Mouse (Mus musculus) G1E (cell line): ENCODE results near the gene Hmces.

Experiments
- CTCF ChIP-seq: IDR thresholded peaks from 2 replicates; pipeline ENCODE4 v1.5.1; 2012; ENCODE audit warnings: low read depth, low read length, inconsistent platforms, mixed read lengths
- GATA1 ChIP-seq: IDR thresholded peaks from 2 replicates; pipeline ENCODE4 v1.6.1; 2012; ENCODE audit warnings: borderline replicate concordance, low read length, inconsistent platforms, mixed read lengths
- TAL1 ChIP-seq: conservative IDR thresholded peaks from 2 replicates; pipeline ENCODE4 v1.6.1; 2012; ENCODE audit warnings: low read depth, low read length, inconsistent platforms, mixed read lengths

DNA sequence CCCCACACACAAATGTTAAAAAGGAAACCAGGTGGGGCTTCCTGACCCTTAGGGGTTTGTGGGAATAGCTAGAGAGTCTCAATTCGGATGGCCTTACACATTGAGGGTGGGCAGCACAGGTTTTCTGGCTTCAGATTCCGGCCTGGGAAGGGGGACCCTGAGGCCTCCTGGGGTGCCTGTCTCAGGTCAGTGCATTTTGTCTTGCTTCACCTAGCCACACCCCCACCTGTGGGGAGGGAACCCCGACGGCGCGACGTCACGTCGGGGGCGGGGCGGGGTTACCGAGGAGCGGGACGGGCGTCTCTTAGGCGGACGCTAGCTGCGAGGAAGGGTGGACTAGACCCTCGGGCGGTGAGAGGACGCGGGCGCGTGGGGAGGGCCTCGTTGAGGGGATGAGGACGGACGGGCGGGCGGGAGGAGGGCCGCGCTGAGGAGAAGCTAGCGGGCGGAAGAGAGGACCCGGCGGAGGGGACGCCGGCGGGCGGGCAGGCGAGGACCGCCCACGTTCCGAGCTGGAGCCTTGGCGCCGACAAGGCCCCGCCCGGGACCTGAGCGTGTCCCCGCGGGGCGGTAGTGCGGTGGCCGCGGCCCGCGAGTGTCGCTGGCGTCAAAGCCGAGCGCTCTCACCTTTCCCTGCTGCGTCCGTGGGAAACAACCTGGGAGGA, at the start of gene Hmces:
- no peak for TF ChIP-seq CTCF
- TF ChIP-seq GATA1, result no peak
- TF ChIP-seq TAL1, result no peak
